Mouse (Mus musculus): ENCODE results near the gene Arhgef3. TPM values are rescaled to one million over a fixed set of nuclear protein-coding genes. Genes with fewer than 3 reads are reported as not detected.

Gene Arhgef3
- total and polyA plus RNA-seq, 2 experiments from 2014 or later = 17.9 to 21.4 TPM

DNA sequence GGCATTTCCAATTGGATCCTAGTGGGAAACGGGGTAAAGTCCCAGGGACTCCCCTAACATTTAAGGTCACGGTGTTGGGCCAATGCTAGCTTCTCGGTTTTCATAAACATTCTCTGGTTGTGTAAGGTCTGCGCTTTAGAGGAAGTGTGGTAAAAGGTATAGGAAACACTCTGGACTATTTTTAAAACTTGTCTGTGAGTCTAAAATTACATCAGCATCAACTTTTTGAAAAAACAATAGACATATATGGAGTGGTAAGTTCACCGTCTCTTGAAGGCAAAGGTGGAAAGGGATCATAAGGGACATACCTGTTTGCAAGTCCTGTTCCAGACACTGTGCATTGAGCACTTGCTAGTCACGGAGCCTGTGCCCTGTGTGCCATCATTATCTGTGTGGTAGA, 240.5 kb downstream of the Arhgef3 start:
- WGBS = 67% methylated on average over 6 of the region's 6 CpGs
- no peaks in the 10 kb centered on the region for H3K9me3 ChIP-seq (replicated peaks; ENCODE audit: control insufficient read depth, low read length)
- H3K27me3 ChIP-seq (ENCODE audit: control insufficient read depth, insufficient read depth, low read length) = no peaks in the 10 kb centered on the region
- H3K36me3 ChIP-seq (replicated peaks; ENCODE audit: control insufficient read depth, insufficient read depth, low read length) = no peaks in the 10 kb centered on the region
- no peak for ATAC-seq (ENCODE audit: insufficient read depth, low read depth)
- DNase-seq (ENCODE audit: low spot score) = no peak
- H3K4me3 ChIP-seq (ENCODE audit: low read depth, low read length) = no peak overlapping the region
- 0 out of 2 replicates have a peak overlapping the region, but pooled peaks have one; percentile 11 for H3K27ac ChIP-seq (ENCODE audit: low read depth)
- no peak for TF ChIP-seq CTCF (IDR thresholded peaks at IDR 0.05; ENCODE audit: low read depth)
- TF ChIP-seq EP300 (IDR thresholded peaks at IDR 0.05; ENCODE audit: low read depth) = no peak
- peaks cover 29% of the 10 kb centered on the region for H3K4me1 ChIP-seq (ENCODE audit: control insufficient read depth, insufficient read depth)
- no peak overlapping the region for H3K4me2 ChIP-seq (ENCODE audit: low read depth, low read length)
- no peak overlapping the region for H3K9ac ChIP-seq (replicated peaks; ENCODE audit: low read depth, low read length)

DNA sequence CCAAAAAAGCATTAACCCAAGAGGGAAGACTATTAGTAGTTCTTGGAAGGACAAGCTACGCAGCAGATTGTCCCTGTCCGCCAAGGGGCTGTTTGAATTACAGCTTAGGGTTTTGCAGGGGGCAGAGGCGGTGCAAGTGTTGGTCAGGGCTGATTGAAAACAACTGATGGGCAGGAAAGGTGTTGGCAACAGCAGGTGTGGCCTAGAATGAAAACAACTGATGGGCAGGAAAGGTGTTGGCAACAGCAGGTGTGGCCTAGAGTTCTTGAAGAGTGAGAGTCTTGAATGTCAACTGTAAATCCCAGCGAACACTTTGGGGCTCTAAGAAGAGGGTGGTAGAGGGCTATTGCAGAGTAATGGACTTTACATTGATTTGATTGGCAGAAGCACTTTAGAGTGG, 241.2 kb downstream of the Arhgef3 start:
- H3K9me3 ChIP-seq (replicated peaks; ENCODE audit: control insufficient read depth, low read length) = no peaks in the 10 kb centered on the region
- WGBS = 89% methylated on average over 4 of the region's 4 CpGs

DNA sequence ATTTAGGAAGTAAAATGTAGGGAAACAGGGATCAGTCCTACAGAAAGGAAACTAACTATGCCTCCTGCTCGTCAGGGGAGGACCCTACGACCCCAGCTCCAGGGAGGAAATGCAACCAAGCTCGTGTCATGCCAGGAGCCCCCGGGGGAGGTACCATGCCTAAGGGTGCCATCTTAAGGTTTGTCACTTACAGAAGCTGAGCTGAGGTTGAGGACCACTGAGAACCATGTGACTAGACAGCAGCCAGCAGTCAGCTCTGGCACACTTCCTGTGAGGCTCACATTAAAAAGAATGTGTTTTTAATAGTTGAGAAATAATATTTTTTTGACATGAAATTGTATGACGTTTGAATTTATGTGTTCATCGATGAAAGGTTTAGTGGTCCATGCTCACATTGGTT, 242.4 kb downstream of the Arhgef3 start:
- ATAC-seq (ENCODE audit: insufficient read depth, low read depth) (no peak), DNase-seq (ENCODE audit: low spot score) (no peak)
- Histone ChIP-seq H3K4me1 (ENCODE audit: control insufficient read depth, insufficient read depth) (peaks cover 18% of the 10 kb centered on the region), H3K9me3 (replicated peaks; ENCODE audit: control insufficient read depth, low read length) (no peaks in the 10 kb centered on the region), H3K4me3 (ENCODE audit: low read depth, low read length) (no peak overlapping the region), H3K27ac (ENCODE audit: low read depth) (no peak overlapping the region), H3K36me3 (replicated peaks; ENCODE audit: control insufficient read depth, insufficient read depth, low read length) (no peaks in the 10 kb centered on the region), H3K27me3 (ENCODE audit: control insufficient read depth, insufficient read depth, low read length) (no peaks in the 10 kb centered on the region), H3K4me2 (ENCODE audit: low read depth, low read length) (no peak overlapping the region), H3K9ac (replicated peaks; ENCODE audit: low read depth, low read length) (no peak overlapping the region)
- no peak for TF ChIP-seq CTCF (IDR thresholded peaks at IDR 0.05; ENCODE audit: low read depth)
- no peak for TF ChIP-seq EP300 (IDR thresholded peaks at IDR 0.05; ENCODE audit: low read depth)
- WGBS = 73% methylated on average over 6 of the region's 6 CpGs

More for the DNA sequence above, 241.2 kb downstream of the Arhgef3 start:
- peaks cover 25% of the 10 kb centered on the region for H3K4me1 ChIP-seq (ENCODE audit: control insufficient read depth, insufficient read depth)
- H3K36me3 ChIP-seq (replicated peaks; ENCODE audit: control insufficient read depth, insufficient read depth, low read length) = no peaks in the 10 kb centered on the region
- H3K4me2 ChIP-seq (ENCODE audit: low read depth, low read length) = no peak overlapping the region
- no peak for TF ChIP-seq CTCF (IDR thresholded peaks at IDR 0.05; ENCODE audit: low read depth)
- no peak for TF ChIP-seq EP300 (IDR thresholded peaks at IDR 0.05; ENCODE audit: low read depth)
- H3K27me3 ChIP-seq (ENCODE audit: control insufficient read depth, insufficient read depth, low read length) = no peaks in the 10 kb centered on the region
- no peak overlapping the region for H3K27ac ChIP-seq (ENCODE audit: low read depth)
- no peak overlapping the region for H3K9ac ChIP-seq (replicated peaks; ENCODE audit: low read depth, low read length)
- ATAC-seq (ENCODE audit: insufficient read depth, low read depth) = no peak
- H3K4me3 ChIP-seq (ENCODE audit: low read depth, low read length) = no peak overlapping the region
- no peak for DNase-seq (ENCODE audit: low spot score)

DNA sequence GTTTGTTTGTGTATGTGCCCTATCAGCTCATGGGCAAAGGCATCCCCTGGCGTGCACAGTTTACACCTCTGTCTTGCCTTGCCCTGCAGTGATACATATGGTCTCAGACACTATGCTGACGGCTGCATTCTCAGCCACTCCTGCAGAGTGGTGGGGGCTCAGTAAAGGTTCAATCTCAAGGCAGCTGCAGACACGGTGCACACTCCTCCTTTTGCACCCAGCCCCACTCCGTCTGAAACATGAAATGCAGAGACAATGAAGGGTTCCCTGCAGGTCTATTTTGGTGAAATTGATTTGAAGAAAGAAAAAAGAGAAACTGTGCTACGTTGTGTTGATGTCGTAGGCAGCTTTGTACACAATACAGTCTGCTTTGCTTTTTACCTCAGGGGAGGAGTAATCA, 243.5 kb downstream of the Arhgef3 start:
- Histone ChIP-seq H3K4me1 (ENCODE audit: control insufficient read depth, insufficient read depth) (peaks cover 22% of the 10 kb centered on the region), H3K9me3 (replicated peaks; ENCODE audit: control insufficient read depth, low read length) (no peaks in the 10 kb centered on the region), H3K27ac (ENCODE audit: low read depth) (no peak overlapping the region), H3K4me2 (ENCODE audit: low read depth, low read length) (no peak overlapping the region), H3K36me3 (replicated peaks; ENCODE audit: control insufficient read depth, insufficient read depth, low read length) (no peaks in the 10 kb centered on the region), H3K9ac (replicated peaks; ENCODE audit: low read depth, low read length) (no peak overlapping the region), H3K4me3 (ENCODE audit: low read depth, low read length) (no peak overlapping the region), H3K27me3 (ENCODE audit: control insufficient read depth, insufficient read depth, low read length) (no peaks in the 10 kb centered on the region)
- ATAC-seq (ENCODE audit: insufficient read depth, low read depth) (no peak), DNase-seq (ENCODE audit: low spot score) (no peak)
- no peak for TF ChIP-seq CTCF (IDR thresholded peaks at IDR 0.05; ENCODE audit: low read depth)
- TF ChIP-seq EP300 (IDR thresholded peaks at IDR 0.05; ENCODE audit: low read depth) = no peak
- 60% methylated on average over 6 of the region's 6 CpGs for WGBS

DNA sequence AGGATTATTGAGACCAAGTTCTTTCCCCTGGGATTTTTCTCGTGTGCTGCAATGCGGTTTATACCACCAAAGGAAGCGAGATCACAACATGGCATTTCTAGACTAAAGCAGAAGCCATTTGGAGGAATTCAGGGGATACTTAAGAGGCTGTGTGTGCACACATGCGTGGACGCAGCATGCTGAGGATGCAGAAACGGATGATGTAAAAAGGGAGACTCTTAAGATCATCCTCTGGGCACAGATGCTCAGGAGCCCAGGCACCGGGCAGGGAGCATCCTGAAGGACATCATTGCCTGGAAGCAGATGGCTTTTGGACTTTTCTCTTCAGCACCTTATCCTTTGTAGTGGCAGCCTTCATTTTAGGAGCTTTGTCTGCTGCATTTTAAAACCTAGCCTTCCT, 246.2 kb downstream of the Arhgef3 start:
- no peak overlapping the region for H3K9ac ChIP-seq (replicated peaks; ENCODE audit: low read depth, low read length)
- no peaks in the 10 kb centered on the region for H3K36me3 ChIP-seq (replicated peaks; ENCODE audit: control insufficient read depth, insufficient read depth, low read length)
- TF ChIP-seq EP300 (IDR thresholded peaks at IDR 0.05; ENCODE audit: low read depth) = no peak
- no peak for TF ChIP-seq CTCF (IDR thresholded peaks at IDR 0.05; ENCODE audit: low read depth)
- no peaks in the 10 kb centered on the region for H3K27me3 ChIP-seq (ENCODE audit: control insufficient read depth, insufficient read depth, low read length)
- H3K9me3 ChIP-seq (replicated peaks; ENCODE audit: control insufficient read depth, low read length) = no peaks in the 10 kb centered on the region
- DNase-seq (ENCODE audit: low spot score) (no peak), ATAC-seq (ENCODE audit: insufficient read depth, low read depth) (no peak)
- 80% methylated on average over 7 of the region's 7 CpGs for WGBS
- no peak overlapping the region for H3K4me3 ChIP-seq (ENCODE audit: low read depth, low read length)
- peaks cover 18% of the 10 kb centered on the region for H3K4me1 ChIP-seq (ENCODE audit: control insufficient read depth, insufficient read depth)
- H3K27ac ChIP-seq (ENCODE audit: low read depth) = no peak overlapping the region
- no peak overlapping the region for H3K4me2 ChIP-seq (ENCODE audit: low read depth, low read length)

DNA sequence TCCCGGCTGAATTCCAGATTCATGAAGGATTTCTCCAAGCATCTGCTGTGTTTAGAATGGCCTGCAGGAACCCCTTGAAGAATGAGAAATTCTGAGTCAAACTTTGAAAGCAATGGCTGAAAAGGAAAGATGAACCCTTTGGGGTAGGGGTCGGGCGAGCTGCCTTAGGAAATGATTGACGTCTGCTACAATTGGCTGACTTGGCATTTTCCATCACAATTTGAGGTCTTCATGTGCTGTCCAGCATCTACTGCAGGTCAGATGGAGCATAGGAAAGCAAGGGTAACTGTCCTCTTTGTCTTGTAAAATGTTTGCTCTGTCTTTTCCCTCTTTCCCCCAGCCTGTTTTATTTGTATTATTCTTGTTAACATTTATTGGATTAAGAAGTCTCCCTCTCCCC, 246.8 kb downstream of the Arhgef3 start:
- H3K4me1 ChIP-seq (ENCODE audit: control insufficient read depth, insufficient read depth) = peaks cover 18% of the 10 kb centered on the region
- no peak overlapping the region for H3K4me3 ChIP-seq (ENCODE audit: low read depth, low read length)
- H3K27me3 ChIP-seq (ENCODE audit: control insufficient read depth, insufficient read depth, low read length) = no peaks in the 10 kb centered on the region
- no peak overlapping the region for H3K4me2 ChIP-seq (ENCODE audit: low read depth, low read length)
- DNase-seq (ENCODE audit: low spot score) (no peak), ATAC-seq (ENCODE audit: insufficient read depth, low read depth) (no peak)
- H3K36me3 ChIP-seq (replicated peaks; ENCODE audit: control insufficient read depth, insufficient read depth, low read length) = no peaks in the 10 kb centered on the region
- H3K9ac ChIP-seq (replicated peaks; ENCODE audit: low read depth, low read length) = no peak overlapping the region
- TF ChIP-seq CTCF (IDR thresholded peaks at IDR 0.05; ENCODE audit: low read depth) = no peak
- no peak for TF ChIP-seq EP300 (IDR thresholded peaks at IDR 0.05; ENCODE audit: low read depth)
- 73% methylated on average over 4 of the region's 4 CpGs for WGBS
- no peak overlapping the region for H3K27ac ChIP-seq (ENCODE audit: low read depth)
- H3K9me3 ChIP-seq (replicated peaks; ENCODE audit: control insufficient read depth, low read length) = no peaks in the 10 kb centered on the region
